Mouse (Mus musculus) brain, embryonic 14.5 days (tissue): ENCODE measurements around the gene Nek6. TPM values are rescaled to one million over a fixed set of nuclear protein-coding genes. Genes with fewer than 3 reads are reported as not detected.

ENCODE experiments used
- DNase-seq: peaks from one replicate; pipeline ENCODE4 v3.0.0-alpha.2; 2011; ENCODE audit warnings: low read depth
- CTCF ChIP-seq: fragments of 200-500 bp; IDR thresholded peaks from 2 replicates; pipeline ENCODE4 v1.5.1; 2012; ENCODE audit warnings: inconsistent platforms, mild to moderate bottlenecking, moderate library complexity, borderline replicate concordance; ENCODE audit not compliant: insufficient read depth, insufficient read length; ENCODE audit errors: extremely low read depth
- POLR2A ChIP-seq: fragments of 200-500 bp; IDR thresholded peaks from 2 replicates; pipeline ENCODE4 v1.6.1; 2012; ENCODE audit warnings: mild to moderate bottlenecking, inconsistent platforms, borderline replicate concordance; ENCODE audit not compliant: poor library complexity, insufficient read depth, insufficient read length, severe bottlenecking; ENCODE audit errors: extremely low read depth
- polyA plus RNA-seq: library from polyadenylated mRNA; depleted of rRNA; stranded (reverse); fragments of >200 nt; gene quantifications from 2 replicates; pipeline ENCODE4 v1.2.3, GENCODE M21; 2012

Nek6 gene
- polyA plus RNA-seq, 1 experiment = 41.8 TPM

- no peak for DNase-seq
- TF ChIP-seq CTCF (no peak), POLR2A (no peak)
Observed at GRCm38 (mm10) chr2:38483058-38483704, 28.3 kb upstream of the Nek6 start.

GRCm38 (mm10) chr2:38484556-38484955 is 26.9 kb upstream of the Nek6 start:
- TF ChIP-seq POLR2A (no peak), CTCF (no peak)
- no peak for DNase-seq

- TF ChIP-seq POLR2A (no peak), CTCF (no peak)
- DNase-seq = no peak
Observed at GRCm38 (mm10) chr2:38485409-38485808, 26.0 kb upstream of the Nek6 start.

- TF ChIP-seq CTCF (no peak), POLR2A (no peak)
- DNase-seq = peak; percentile 52
Observed at GRCm38 (mm10) chr2:38485957-38486931, 25.2 kb upstream of the Nek6 start.

GRCm38 (mm10) chr2:38497594-38497993 is 13.8 kb upstream of the Nek6 start:
- DNase-seq = no peak
- TF ChIP-seq POLR2A (no peak), CTCF (no peak)

GRCm38 (mm10) chr2:38501606-38502005 is 9.8 kb upstream of the Nek6 start:
- TF ChIP-seq CTCF (no peak), POLR2A (no peak)
- DNase-seq = no peak

GRCm38 (mm10) chr2:38502123-38502522 is 9.3 kb upstream of the Nek6 start:
- TF ChIP-seq CTCF = no peak
- TF ChIP-seq POLR2A = no peak
- no peak for DNase-seq

- TF ChIP-seq CTCF = no peak
- TF ChIP-seq POLR2A = no peak
- no peak for DNase-seq
Observed at GRCm38 (mm10) chr2:38502747-38503146, 8.7 kb upstream of the Nek6 start.

GRCm38 (mm10) chr2:38504311-38504710 is 7.1 kb upstream of the Nek6 start:
- peak; percentile 63 for DNase-seq
- TF ChIP-seq CTCF (no peak), POLR2A (no peak)

GRCm38 (mm10) chr2:38507181-38507580 is 4.3 kb upstream of the Nek6 start:
- TF ChIP-seq CTCF (no peak), POLR2A (no peak)

GRCm38 (mm10) chr2:38509004-38509719 is 2.3 kb upstream of the Nek6 start:
- TF ChIP-seq POLR2A = no peak
- TF ChIP-seq CTCF = no peak
- no peak for DNase-seq

More at GRCm38 (mm10) chr2:38507181-38507580, 4.3 kb upstream of the Nek6 start:
- no peak for DNase-seq

- DNase-seq = peak; percentile 84
- TF ChIP-seq CTCF = no peak
- no peak for TF ChIP-seq POLR2A
Observed at GRCm38 (mm10) chr2:38510120-38510519, 1.3 kb upstream of the Nek6 start.

GRCm38 (mm10) chr2:38512308-38513182 is 1.1 kb downstream of the Nek6 start:
- TF ChIP-seq CTCF = no peak

GRCm38 (mm10) chr2:38513183-38513529 is 1.7 kb downstream of the Nek6 start:
- DNase-seq = no peak
- TF ChIP-seq POLR2A = no peak
- no peak for TF ChIP-seq CTCF

More at GRCm38 (mm10) chr2:38512308-38513182, 1.1 kb downstream of the Nek6 start:
- peak; percentile 91 for DNase-seq
